Mouse (Mus musculus): ENCODE measurements at regions not wholly inside any gene's neighbourhood (a gene's known extent, or its start where the extent isn't known, plus 50 kb on each side); places are given as distances from the start of the nearest gene placed in this dataset.
A peak's percentile ranks its signal among the peaks of the same experiment; 100 is the strongest.
"Not testable (repeated sequence)": the region's sequence is repeated elsewhere in the genome, so short reads cannot be mapped to it uniquely, and the experiment has no call there.

DNA sequence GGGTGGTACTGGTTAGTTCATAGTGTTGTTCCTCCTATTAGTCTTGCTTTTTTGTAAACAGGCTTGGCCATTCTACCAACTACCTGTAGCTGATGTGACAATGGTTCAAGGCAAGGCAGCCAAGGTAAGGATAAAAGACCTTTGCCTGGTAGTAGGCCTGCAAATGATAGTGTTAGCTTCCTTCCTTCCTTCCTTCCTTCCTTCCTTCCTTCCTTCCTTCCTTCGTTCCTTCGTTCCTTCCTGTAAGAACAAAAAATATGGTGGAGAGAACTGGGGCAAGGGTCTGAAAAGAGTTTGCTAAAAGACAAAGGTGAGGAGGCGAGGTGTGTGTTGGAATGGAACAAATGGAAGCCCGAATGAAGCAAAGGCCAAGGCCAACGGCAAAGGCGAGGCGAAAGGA lies 84.8 kb upstream of the Ezh2 start:
- H3K9ac ChIP-seq; ATAC-seq; H3K27ac ChIP-seq; H3K4me1 ChIP-seq; H3K4me2 ChIP-seq; H3K4me3 ChIP-seq; H3K9me3 ChIP-seq (replicated peaks); H3K36me3 ChIP-seq (ENCODE audit: poor library complexity, severe bottlenecking); H3K27me3 ChIP-seq: not testable (repeated sequence)
- WGBS = 69% methylated on average over 2 of the region's 7 CpGs

- H3K9me3 ChIP-seq (replicated peaks); H3K9ac ChIP-seq; H3K27me3 ChIP-seq; H3K36me3 ChIP-seq (ENCODE audit: poor library complexity, severe bottlenecking); ATAC-seq; H3K27ac ChIP-seq; H3K4me1 ChIP-seq: not testable (repeated sequence)
- WGBS = 20% methylated on average over 3 of the region's 33 CpGs
- H3K4me2 ChIP-seq = peak overlapping the region; percentile 47
- peak overlapping the region; percentile 32 for H3K4me3 ChIP-seq
Measured at GRCm38 (mm10) chr6:47672741-47673140, 77.6 kb upstream of the Ezh2 start.

GRCm38 (mm10) chr6:47652880-47653279 lies 57.7 kb upstream of the Ezh2 start:
- H3K27ac ChIP-seq; H3K27me3 ChIP-seq; H3K4me3 ChIP-seq; H3K9ac ChIP-seq; H3K4me1 ChIP-seq; H3K4me2 ChIP-seq; ATAC-seq; H3K36me3 ChIP-seq (ENCODE audit: poor library complexity, severe bottlenecking); H3K9me3 ChIP-seq (replicated peaks): not testable (repeated sequence)
- WGBS = 68% methylated on average over 3 of the region's 3 CpGs

- H3K4me1 ChIP-seq; ATAC-seq; H3K9me3 ChIP-seq (replicated peaks); H3K36me3 ChIP-seq (ENCODE audit: poor library complexity, severe bottlenecking); H3K27me3 ChIP-seq: not testable (repeated sequence)
- Histone ChIP-seq H3K4me3 (peak overlapping the region; percentile 67), H3K9ac (peak overlapping the region; percentile 77), H3K4me2 (peak overlapping the region; percentile 68), H3K27ac (peak overlapping the region; percentile 44; the same call in 1 of the 2 replicates)
- 1% methylated on average over 22 of the region's 23 CpGs for WGBS
Measured at GRCm38 (mm10) chr6:47651385-47651718, 56.2 kb upstream of the Ezh2 start.

- peak overlapping the region; percentile 77 for H3K9ac ChIP-seq
- H3K36me3 ChIP-seq (ENCODE audit: poor library complexity, severe bottlenecking) = no peaks in the 10 kb centered on the region
- peak overlapping the region; percentile 67 for H3K4me3 ChIP-seq
- no peaks in the 10 kb centered on the region for H3K27me3 ChIP-seq
- H3K4me1 ChIP-seq = no peaks in the 10 kb centered on the region
- 2% methylated on average over 46 of the region's 46 CpGs for WGBS
- H3K4me2 ChIP-seq = peak overlapping the region; percentile 68
- H3K27ac ChIP-seq = peak overlapping the region; percentile 55
- peak; percentile 98 for ATAC-seq
- H3K9me3 ChIP-seq (replicated peaks) = no peaks in the 10 kb centered on the region
Measured at GRCm38 (mm10) chr6:47650463-47651384, 55.6 kb upstream of the Ezh2 start.

- no peak for ATAC-seq
- H3K4me1 ChIP-seq = no peaks in the 10 kb centered on the region
- WGBS = 93% methylated on average over 6 of the region's 6 CpGs
Measured at GRCm38 (mm10) chr6:47649961-47650360, 54.8 kb upstream of the Ezh2 start.

DNA sequence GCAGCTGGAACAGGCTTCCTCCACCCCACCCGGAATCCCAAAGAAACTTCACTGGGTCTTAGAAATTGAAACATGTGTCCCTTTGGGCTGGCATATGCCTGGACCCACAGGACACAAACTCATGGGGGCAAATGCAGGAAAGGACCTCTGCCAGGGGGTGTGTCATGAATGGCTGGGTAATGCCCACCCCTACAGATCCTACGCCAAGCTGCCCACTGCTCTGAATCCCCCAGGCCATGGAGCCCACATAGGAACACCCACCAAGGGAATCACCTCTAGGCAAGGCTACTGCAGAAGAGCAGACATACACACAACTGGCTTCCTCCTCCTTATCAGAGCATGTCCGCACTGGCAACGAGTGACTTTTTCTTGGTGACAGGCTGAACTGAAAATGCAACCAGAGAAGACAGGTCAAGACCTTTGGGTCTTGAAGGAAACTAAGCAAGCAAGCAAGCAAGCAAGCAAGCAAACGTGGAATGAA lies 54.4 kb upstream of the Ezh2 start:
- Histone ChIP-seq H3K9ac (no peak overlapping the region), H3K27me3 (no peaks in the 10 kb centered on the region), H3K27ac (no peak overlapping the region), H3K9me3 (replicated peaks) (no peaks in the 10 kb centered on the region), H3K4me1 (no peaks in the 10 kb centered on the region), H3K4me3 (no peak overlapping the region), H3K36me3 (ENCODE audit: poor library complexity, severe bottlenecking) (no peaks in the 10 kb centered on the region), H3K4me2 (no peak overlapping the region)
- ATAC-seq = no peak
- 82% methylated on average over 5 of the region's 5 CpGs for WGBS

More at GRCm38 (mm10) chr6:47649961-47650360, 54.8 kb upstream of the Ezh2 start:
- Histone ChIP-seq H3K27me3 (no peaks in the 10 kb centered on the region), H3K4me2 (no peak overlapping the region), H3K9ac (no peak overlapping the region), H3K36me3 (ENCODE audit: poor library complexity, severe bottlenecking) (no peaks in the 10 kb centered on the region), H3K9me3 (replicated peaks) (no peaks in the 10 kb centered on the region), H3K27ac (no peak overlapping the region), H3K4me3 (no peak overlapping the region)

DNA sequence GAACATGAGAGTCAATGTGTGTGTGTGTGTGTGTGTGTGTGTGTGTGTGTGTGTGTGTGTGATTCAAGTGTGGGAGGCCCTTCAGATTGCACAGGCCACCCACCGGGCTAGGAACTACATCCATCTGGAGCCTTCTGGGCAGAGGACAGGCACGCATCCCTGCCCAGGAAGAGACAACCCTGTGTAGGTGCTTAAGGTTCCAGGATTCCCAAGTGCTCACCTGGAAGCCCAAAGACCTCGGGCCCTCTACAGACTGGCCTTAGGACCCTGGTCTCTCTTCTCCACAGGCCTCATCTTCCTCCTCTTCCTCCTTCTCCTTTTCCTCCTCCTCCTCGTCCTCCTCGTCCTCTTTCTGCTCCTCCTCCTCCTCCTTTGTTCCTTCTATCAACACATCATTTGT lies 53.8 kb upstream of the Ezh2 start:
- no peak overlapping the region for H3K4me3 ChIP-seq
- WGBS = 100% methylated on average over 4 of the region's 5 CpGs
- H3K4me1 ChIP-seq = no peaks in the 10 kb centered on the region
- no peak for ATAC-seq
- H3K27me3 ChIP-seq = no peaks in the 10 kb centered on the region
- H3K4me2 ChIP-seq = no peak overlapping the region
- no peak overlapping the region for H3K9ac ChIP-seq
- no peaks in the 10 kb centered on the region for H3K9me3 ChIP-seq (replicated peaks)
- no peaks in the 10 kb centered on the region for H3K36me3 ChIP-seq (ENCODE audit: poor library complexity, severe bottlenecking)
- no peak overlapping the region for H3K27ac ChIP-seq

DNA sequence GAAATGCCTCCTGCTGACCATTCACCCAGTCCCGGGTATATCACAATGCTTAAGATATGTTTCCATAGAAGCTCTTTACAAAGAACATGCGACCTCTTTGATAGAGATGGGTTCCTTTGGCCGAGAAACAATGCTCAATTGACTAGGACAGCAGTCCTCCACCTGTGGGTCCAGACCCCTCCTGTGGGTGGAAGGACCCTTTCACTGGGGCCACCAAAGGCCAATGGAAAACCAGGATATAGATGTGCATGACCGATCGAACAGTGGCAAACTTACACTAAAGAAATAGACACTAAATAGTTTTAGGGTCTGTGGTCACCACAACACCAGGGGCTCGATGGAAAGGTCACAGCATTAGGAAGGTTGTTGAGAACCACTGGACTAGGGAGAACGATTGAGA lies 53.2 kb upstream of the Ezh2 start:
- Histone ChIP-seq H3K27me3 (no peaks in the 10 kb centered on the region), H3K9me3 (replicated peaks) (no peaks in the 10 kb centered on the region), H3K4me3 (no peak overlapping the region), H3K27ac (no peak overlapping the region), H3K36me3 (ENCODE audit: poor library complexity, severe bottlenecking) (no peaks in the 10 kb centered on the region), H3K4me1 (no peaks in the 10 kb centered on the region), H3K9ac (no peak overlapping the region), H3K4me2 (no peak overlapping the region)
- no peak for ATAC-seq
- 89% methylated on average over 7 of the region's 7 CpGs for WGBS

DNA sequence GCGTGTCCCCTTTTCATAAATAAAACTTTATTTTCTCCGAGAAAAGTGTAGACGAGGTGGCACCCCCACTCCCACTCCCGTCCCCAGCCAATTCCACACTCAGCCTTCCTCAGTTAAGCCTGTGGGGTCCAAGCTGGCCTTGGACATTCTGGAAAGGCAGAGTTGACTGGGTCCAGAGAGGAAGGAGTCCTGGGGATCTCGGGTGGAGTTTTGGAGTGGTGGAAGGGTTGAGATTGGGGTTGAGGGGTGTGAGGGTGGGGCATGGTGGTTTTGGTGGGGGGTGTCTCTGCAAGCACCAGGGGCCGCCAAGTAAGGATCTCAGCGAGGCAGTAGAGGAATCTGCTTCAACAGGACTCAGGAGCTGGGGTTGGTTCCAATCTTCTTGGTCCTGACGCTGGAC lies 52.7 kb upstream of the Ezh2 start:
- Histone ChIP-seq H3K4me2 (no peak overlapping the region), H3K27ac (no peak overlapping the region), H3K4me3 (no peak overlapping the region), H3K9ac (no peak overlapping the region), H3K36me3 (ENCODE audit: poor library complexity, severe bottlenecking) (no peaks in the 10 kb centered on the region), H3K27me3 (no peaks in the 10 kb centered on the region), H3K9me3 (replicated peaks) (no peaks in the 10 kb centered on the region), H3K4me1 (no peaks in the 10 kb centered on the region)
- 87% methylated on average over 8 of the region's 8 CpGs for WGBS
- ATAC-seq = no peak

GRCm38 (mm10) chr6:47646731-47647567 lies 51.8 kb upstream of the Ezh2 start:
- Histone ChIP-seq H3K4me1 (no peaks in the 10 kb centered on the region), H3K36me3 (ENCODE audit: poor library complexity, severe bottlenecking) (no peaks in the 10 kb centered on the region), H3K9me3 (replicated peaks) (no peaks in the 10 kb centered on the region), H3K4me3 (no peak overlapping the region), H3K27me3 (no peaks in the 10 kb centered on the region), H3K27ac (no peak overlapping the region), H3K9ac (no peak overlapping the region), H3K4me2 (no peak overlapping the region)
- WGBS = 64% methylated on average over 14 of the region's 14 CpGs
- ATAC-seq = no peak

DNA sequence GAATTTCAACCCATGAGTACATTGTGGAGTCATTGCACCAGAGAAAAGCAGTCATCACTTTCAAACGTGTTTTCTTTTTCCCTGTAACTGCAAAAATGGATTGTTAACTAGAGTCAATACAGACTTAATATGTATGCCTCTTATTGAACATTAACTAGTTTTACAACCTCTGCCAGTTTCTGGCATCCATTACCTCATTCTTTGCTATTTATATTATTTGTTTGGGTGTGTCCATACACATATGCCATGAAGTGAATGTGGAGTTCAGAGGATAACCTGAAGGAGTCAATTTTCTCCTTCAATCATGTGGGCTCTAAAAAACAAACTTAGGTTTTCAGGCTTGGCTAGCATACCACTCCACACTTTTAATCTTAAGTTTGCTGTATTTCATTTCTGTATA lies 50.9 kb upstream of the Ezh2 start:
- Histone ChIP-seq H3K4me3 (no peak overlapping the region), H3K36me3 (ENCODE audit: poor library complexity, severe bottlenecking) (no peaks in the 10 kb centered on the region), H3K9ac (no peak overlapping the region), H3K4me1 (no peaks in the 10 kb centered on the region), H3K9me3 (replicated peaks) (no peaks in the 10 kb centered on the region), H3K27ac (no peak overlapping the region), H3K27me3 (no peaks in the 10 kb centered on the region), H3K4me2 (no peak overlapping the region)
- whole genome bisulfite sequencing = 61% methylated on average over 1 of the region's 1 CpGs
- no peak for ATAC-seq

Data from forebrain, embryonic 13.5 days (tissue).